Mouse (Mus musculus) heart, adult 2 months (tissue): ENCODE data around the gene Pde9a. TPM values are rescaled to one million over a fixed set of nuclear protein-coding genes. Genes with fewer than 3 reads are reported as not detected.

Experiments used
- DNase-seq, 2 experiments: peaks; one replicate each; pipeline ENCODE4 v3.0.0; 2021
- H3K27ac ChIP-seq: fragments of 200-600 bp; 2 replicates; pipeline ENCODE4 v1.8.1; 2022
- H3K27me3 ChIP-seq: fragments of 200-500 bp; 2 replicates; pipeline ENCODE4 v1.6.1; 2012; ENCODE audit warnings: mild to moderate bottlenecking, low read length, inconsistent platforms, mixed read lengths; ENCODE audit not compliant: control insufficient read depth, insufficient read depth
- H3K36me3 ChIP-seq: fragments of 200-500 bp; 2 replicates; pipeline ENCODE4 v1.6.1; 2012; ENCODE audit warnings: low read length, inconsistent platforms; ENCODE audit not compliant: control insufficient read depth, insufficient read depth
- H3K4me1 ChIP-seq: fragments of 200-500 bp; 2 replicates; pipeline ENCODE4 v1.6.1; 2011; ENCODE audit warnings: low read length; ENCODE audit not compliant: control insufficient read depth, insufficient read depth
- H3K4me3 ChIP-seq: fragments of 200-600 bp; 2 replicates; pipeline ENCODE4 v1.8.1; 2022
- H3K79me2 ChIP-seq: fragments of 200-500 bp; replicated peaks from 2 replicates; pipeline ENCODE4 v1.6.1; 2012; ENCODE audit warnings: mild to moderate bottlenecking, inconsistent platforms, low read length, moderate library complexity, mixed read lengths; ENCODE audit not compliant: control insufficient read depth, insufficient read depth
- H3K9ac ChIP-seq: fragments of 200-500 bp; 2 replicates; pipeline ENCODE4 v1.6.1; 2012; ENCODE audit warnings: low read depth, mild to moderate bottlenecking, control low read depth, inconsistent platforms, low read length, mixed read lengths
- CTCF ChIP-seq: fragments of 200-600 bp; IDR thresholded peaks from 2 replicates; pipeline ENCODE4 v1.8.1; 2022; ENCODE audit warnings: antibody characterized with exemption, mild to moderate bottlenecking, moderate library complexity
- EP300 ChIP-seq: fragments of 200-500 bp; IDR thresholded peaks from 2 replicates; pipeline ENCODE4 v1.6.1; 2011; ENCODE audit warnings: low read depth, low read length, control low read depth; ENCODE audit not compliant: insufficient read depth
- POLR2A ChIP-seq: fragments of 200-500 bp; IDR thresholded peaks from 2 replicates; pipeline ENCODE4 v1.6.1; 2011; ENCODE audit warnings: mild to moderate bottlenecking, low read depth, low read length, control low read depth; ENCODE audit not compliant: insufficient read depth
- WGBS: fragments of 180-500 bp; shearing (Covaris S2); methylation state at CpG from one replicate; pipeline ENCODE4 v1.1.7; 2018; 5-methylcytosine and 5-hydroxymethylcytosine counted together
- intact Hi-C: fragments of 180-260 bp; cut with DNase I; formaldehyde crosslinking; loops from one replicate; pipeline ENCODE4 v1.15.1; 2025
- polyA plus RNA-seq: library from polyadenylated mRNA; depleted of rRNA; stranded (reverse); fragments of >200 nt; gene quantifications from 2 replicates; pipeline ENCODE4 v1.2.3, GENCODE M21; 2012
- total RNA-seq, 2 experiments: library from RNA; stranded (reverse); gene quantifications; 2 replicates each; pipeline ENCODE4 v1.2.3; 2021

The Pde9a gene
- total and polyA plus RNA-seq, 3 experiments: 3.2 to 10.4 (median 4.0) TPM

DNA sequence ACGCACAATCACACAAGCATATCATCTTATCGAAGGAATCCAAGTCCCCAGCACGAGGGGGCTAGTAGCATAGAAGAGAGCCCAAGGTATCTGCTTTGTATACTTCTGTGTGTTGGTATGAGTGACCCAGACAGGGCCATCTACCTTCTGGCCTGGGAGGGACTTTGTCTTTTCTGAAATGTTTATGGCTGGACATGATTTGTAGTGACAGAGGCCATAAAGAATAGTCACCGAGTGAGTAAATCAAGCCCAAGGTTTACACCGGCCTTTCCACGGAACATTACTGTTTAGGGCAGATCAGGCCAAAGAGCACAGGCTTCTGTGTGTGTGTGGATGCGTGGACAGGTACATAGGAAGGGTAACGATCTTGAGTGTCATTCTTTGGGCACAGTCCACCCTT is 6.1 kb upstream of the Pde9a start:
- Histone ChIP-seq H3K27me3 (no peaks in the 10 kb centered on the region), H3K4me3 (no peak overlapping the region), H3K79me2 (no peaks in the 10 kb centered on the region), H3K4me1 (peaks cover 8% of the 10 kb centered on the region), H3K9ac (no peak overlapping the region), H3K36me3 (no peaks in the 10 kb centered on the region), H3K27ac (no peak overlapping the region)
- no peak for TF ChIP-seq POLR2A
- TF ChIP-seq CTCF: no peak
- TF ChIP-seq EP300: no peak
- 85% methylated on average over 8 of the region's 8 CpGs for WGBS
- intact Hi-C loops: loop anchor here (5.0 kb wide), 2 partner anchors 52 to 287 kb away; no protein-coding TSS in a partner anchor
- DNase-seq: no peak

DNA sequence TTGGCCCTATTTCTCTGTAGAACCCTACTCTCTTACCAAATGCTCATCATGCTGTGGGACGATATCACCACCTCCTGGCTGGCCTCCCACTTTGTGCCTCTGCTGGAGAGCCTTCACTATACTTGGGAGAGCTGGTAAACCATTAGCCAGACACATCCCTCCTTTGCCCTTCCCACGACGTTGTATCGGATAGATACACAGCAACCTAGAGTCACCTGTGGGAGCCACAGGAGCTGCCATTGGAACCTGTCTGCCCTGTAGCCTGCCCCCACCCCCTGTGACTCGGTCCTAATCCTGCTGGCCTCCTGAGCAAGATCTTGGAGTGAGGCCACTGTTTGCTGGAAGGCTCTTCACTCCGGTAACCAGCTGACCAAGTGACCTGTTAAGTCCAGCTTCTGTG is 2.7 kb upstream of the Pde9a start:
- no peaks in the 10 kb centered on the region for H3K36me3 ChIP-seq
- TF ChIP-seq EP300 (no peak), POLR2A (no peak), CTCF (no peak)
- intact Hi-C loops: loop anchor here (2.0 to 5.0 kb wide), 2 partner anchors 49 to 65 kb away; no protein-coding TSS in a partner anchor

DNA sequence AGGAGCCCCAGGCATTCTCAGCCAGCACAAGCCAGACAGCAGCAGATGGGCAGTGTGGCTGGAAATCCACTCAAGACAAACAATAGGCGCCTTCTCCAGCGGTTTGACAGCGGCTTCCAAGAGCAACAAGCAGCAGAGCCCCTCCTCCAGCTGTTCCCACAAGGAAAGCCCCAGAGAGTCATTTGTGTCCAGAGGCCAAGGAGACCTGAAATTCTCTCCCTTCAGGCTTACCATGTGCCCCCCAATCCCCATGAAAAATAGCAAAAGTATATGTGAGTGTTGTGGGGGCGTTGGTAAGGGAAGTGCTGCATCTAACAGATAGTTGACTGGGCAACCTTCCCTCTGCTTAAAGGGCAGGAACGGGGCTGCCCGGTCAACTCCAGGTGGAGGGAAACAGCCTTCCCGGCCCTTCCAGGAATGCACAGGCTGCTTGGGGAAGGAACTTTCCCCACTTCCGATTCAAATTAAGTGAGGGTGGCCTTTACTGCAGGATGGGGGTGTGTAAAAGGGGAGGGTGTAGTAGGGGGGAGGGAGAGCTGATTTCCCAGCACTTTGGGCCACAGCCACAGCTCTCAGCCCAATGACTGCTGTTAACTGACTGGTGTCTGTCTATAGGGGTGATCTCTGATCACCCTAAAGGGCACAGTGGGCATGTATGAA is 912 bp upstream of the Pde9a start:
- TF ChIP-seq POLR2A (no peak), EP300 (no peak), CTCF (no peak)
- H3K36me3 ChIP-seq: no peaks in the 10 kb centered on the region
- H3K79me2 ChIP-seq: no peaks in the 10 kb centered on the region
- no peak overlapping the region for H3K9ac ChIP-seq
- H3K27me3 ChIP-seq: no peaks in the 10 kb centered on the region
- intact Hi-C loops: loop anchor here (5.0 kb wide), 2 partner anchors 37 to 47 kb away; no protein-coding TSS in a partner anchor
- H3K4me1 ChIP-seq: peaks cover 10% of the 10 kb centered on the region
- peak overlapping the region; percentile 68 for H3K27ac ChIP-seq
- 26% methylated on average over 8 of the region's 8 CpGs for WGBS
- DNase-seq: peak; percentile 69 to 82
- H3K4me3 ChIP-seq: peak overlapping the region; percentile 59; the same call in 1 of the 2 replicates

More for the DNA sequence above, 2.7 kb upstream of the Pde9a start:
- Histone ChIP-seq H3K27me3 (no peaks in the 10 kb centered on the region), H3K4me3 (no peak overlapping the region), H3K4me1 (peaks cover 10% of the 10 kb centered on the region), H3K27ac (no peak overlapping the region), H3K79me2 (no peaks in the 10 kb centered on the region), H3K9ac (no peak overlapping the region)
- 70% methylated on average over 6 of the region's 6 CpGs for WGBS
- DNase-seq: no peak

DNA sequence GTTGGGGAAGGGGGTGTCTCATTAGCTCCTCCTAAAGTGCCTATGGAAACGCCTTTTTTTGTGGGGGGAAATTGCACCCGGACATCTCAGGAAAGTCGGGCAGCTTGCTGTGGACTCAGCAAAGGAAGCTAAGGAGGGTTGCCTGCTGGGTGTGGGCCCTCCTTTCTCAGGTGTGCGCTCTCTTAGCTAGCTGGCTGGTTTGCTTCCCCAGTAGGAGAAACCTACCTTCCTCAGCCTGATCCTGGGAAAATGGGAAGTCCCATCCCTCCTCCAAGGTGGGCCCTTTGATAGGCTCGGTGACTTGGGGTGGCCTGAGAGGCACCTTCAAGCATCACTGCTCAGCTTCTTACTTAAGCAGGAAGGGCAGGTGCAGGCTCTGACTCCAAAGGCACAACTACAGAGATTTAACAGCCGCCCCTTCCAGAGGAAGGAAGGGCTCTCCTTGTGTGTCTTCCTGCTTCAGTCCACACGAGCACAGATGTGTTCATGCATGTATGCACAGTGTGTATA is 811 bp downstream of the Pde9a start:
- no peaks in the 10 kb centered on the region for H3K79me2 ChIP-seq
- TF ChIP-seq CTCF: no peak
- TF ChIP-seq EP300: no peak
- no peak for TF ChIP-seq POLR2A
- H3K27me3 ChIP-seq: no peaks in the 10 kb centered on the region
- intact Hi-C loops: loop anchor here (5.0 kb wide), 1 partner anchor 35 kb away; no protein-coding TSS in a partner anchor
- 25% methylated on average over 7 of the region's 7 CpGs for whole genome bisulfite sequencing
- no peak for DNase-seq
- peaks cover 9% of the 10 kb centered on the region for H3K4me1 ChIP-seq
- H3K9ac ChIP-seq: peak overlapping the region; percentile 71
- peak overlapping the region; percentile 59 for H3K4me3 ChIP-seq
- no peaks in the 10 kb centered on the region for H3K36me3 ChIP-seq
- peak overlapping the region; percentile 69 for H3K27ac ChIP-seq

DNA sequence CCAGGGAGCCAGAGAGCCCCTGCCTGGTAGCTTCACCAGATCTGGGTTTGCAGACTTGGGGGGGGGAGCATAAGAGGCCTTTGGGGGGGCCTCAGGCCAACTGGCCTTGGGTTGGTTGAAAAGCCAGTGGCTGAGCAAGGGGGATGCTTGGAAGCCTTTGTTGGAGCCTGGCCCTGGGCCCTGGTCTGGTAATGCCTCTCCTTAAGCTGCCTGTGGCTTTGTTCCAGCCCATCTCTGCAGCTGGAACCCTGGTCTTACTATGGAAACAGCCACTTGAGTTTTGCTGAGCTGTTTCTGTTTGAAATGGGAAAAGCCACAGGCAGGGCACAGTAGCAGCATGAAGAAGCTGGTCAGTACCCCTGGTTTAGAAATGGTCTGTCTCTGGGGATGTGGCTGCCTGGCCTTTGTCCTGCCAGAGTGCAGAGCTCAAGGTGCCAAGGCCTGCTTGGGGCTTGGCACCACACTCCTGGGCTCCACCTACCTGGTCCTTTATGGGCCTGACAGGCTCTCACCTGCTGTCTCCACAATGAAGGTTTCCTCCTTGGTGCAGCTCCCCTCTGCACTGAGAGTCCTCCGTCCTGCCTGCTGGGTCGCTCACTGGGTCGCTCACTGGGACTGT is 3.5 kb downstream of the Pde9a start:
- Histone ChIP-seq H3K79me2 (no peaks in the 10 kb centered on the region), H3K36me3 (no peaks in the 10 kb centered on the region), H3K27ac (no peak overlapping the region), H3K27me3 (no peaks in the 10 kb centered on the region), H3K9ac (no peak overlapping the region), H3K4me1 (peaks cover 5% of the 10 kb centered on the region), H3K4me3 (no peak overlapping the region)
- 93% methylated on average over 3 of the region's 3 CpGs for WGBS
- intact Hi-C loops: loop anchor here (5.0 kb wide), 1 partner anchor 33 kb away; no protein-coding TSS in a partner anchor
- TF ChIP-seq CTCF (no peak), EP300 (no peak), POLR2A (no peak)
- no peak for DNase-seq

DNA sequence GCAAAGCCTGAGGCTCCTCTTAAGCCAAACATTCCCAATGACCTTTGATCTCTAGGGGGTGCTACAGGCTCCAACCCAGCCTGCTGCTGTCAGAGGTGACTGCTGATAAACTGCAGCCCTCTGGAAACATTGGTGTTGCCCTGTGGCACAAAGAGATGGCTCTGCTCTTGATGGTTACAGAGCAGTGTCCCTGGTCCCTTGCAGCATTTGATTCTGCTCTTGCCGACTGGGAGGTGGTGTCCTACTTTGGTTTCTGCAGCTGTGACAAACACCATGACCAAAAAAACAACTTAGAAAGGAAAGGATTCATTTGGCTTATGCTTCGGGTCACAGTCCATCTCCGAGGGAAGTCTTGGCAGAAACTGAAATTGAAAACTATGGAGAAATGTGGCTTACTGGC is 5.5 kb downstream of the Pde9a start:
- H3K4me1 ChIP-seq: peaks cover 2% of the 10 kb centered on the region; the same call in 1 of the 2 replicates
- H3K4me3 ChIP-seq: no peak overlapping the region
- no peaks in the 10 kb centered on the region for H3K27me3 ChIP-seq
- no peak for DNase-seq
- H3K79me2 ChIP-seq: no peaks in the 10 kb centered on the region
- intact Hi-C loops: no loop called here
- H3K27ac ChIP-seq: peak overlapping the region; percentile 31; the same call in 1 of the 2 replicates
- H3K36me3 ChIP-seq: no peaks in the 10 kb centered on the region
- TF ChIP-seq CTCF (no peak), POLR2A (no peak), EP300 (no peak)
- 58% methylated on average over 3 of the region's 3 CpGs for WGBS
- no peak overlapping the region for H3K9ac ChIP-seq
